ENCODE assay signal across 16 mouse cellular contexts in the genomic region with DNA sequence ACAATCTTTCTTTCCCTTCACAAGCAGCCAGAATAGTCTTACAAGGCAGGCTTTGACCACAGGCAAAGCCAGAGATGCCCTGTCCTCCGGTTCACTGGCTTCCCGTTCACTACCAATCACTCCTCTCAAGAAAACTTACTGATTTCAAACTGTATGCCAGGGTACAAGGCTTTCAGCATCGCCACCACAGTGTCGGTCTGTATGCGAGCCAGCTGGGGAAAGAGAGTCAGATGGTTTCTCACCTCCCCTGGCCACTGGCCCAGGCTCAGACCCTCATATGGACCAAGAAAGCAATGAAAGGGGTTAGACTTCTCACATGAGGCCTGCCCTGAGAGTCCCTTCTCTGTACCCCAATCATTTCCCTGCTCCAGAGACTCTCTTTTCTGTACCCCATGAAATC. TPM values are rescaled to one million over a fixed set of nuclear protein-coding genes. Genes with fewer than 3 reads are reported as not detected.
DNase-seq lines count a peak whose midpoint lies in the region; ATAC-seq and TF ChIP-seq lines count a peak whose summit lies in the region.
"Had no signal": no experiment of that assay in that cellular context is flagged by ENCODE, and none has a peak within 500 bp of the region (broad histone marks: within the 10 kb centered on the region; RNA-seq: fewer than 3 reads in every experiment).

No protein-coding gene starts in this region.

- H3K36me3 ChIP-seq in kidney, embryonic 15.5 days: peaks cover 49% of the 10 kb centered on the region
- H3K36me3 ChIP-seq in G1E (replicated peaks): peaks cover 74% of the 10 kb centered on the region
- H3K36me3 ChIP-seq in limb, embryonic 12.5 days: peaks cover 64% of the 10 kb centered on the region

- H3K9ac ChIP-seq in kidney, embryonic 15.5 days: no peak overlapping the region
- H3K9ac ChIP-seq in limb, embryonic 12.5 days (replicated peaks): 0 out of 2 replicates have a peak overlapping the region, but pooled peaks have one; percentile 6
- H3K9ac ChIP-seq: forebrain, embryonic 13.5 days; hindbrain, embryonic 15.5 days had no signal

- intact Hi-C loops in heart, postnatal 10 days (cut with DNase I): loop anchor here (5.0 kb wide), 1 partner anchor 49 kb away; no protein-coding TSS in a partner anchor

- no peaks in the 10 kb centered on the region for H3K9me3 ChIP-seq in kidney, embryonic 15.5 days (replicated peaks)
- no peaks in the 10 kb centered on the region for H3K9me3 ChIP-seq in G1E (replicated peaks)
- H3K9me3 ChIP-seq in limb, embryonic 12.5 days: no peaks in the 10 kb centered on the region
- H3K9me3 ChIP-seq: forebrain, embryonic 13.5 days; hindbrain, embryonic 15.5 days had no signal

- WGBS in kidney, embryonic 15.5 days: 91% methylated on average over 5 of the region's 5 CpGs
- 89% methylated on average over 5 of the region's 5 CpGs for WGBS in limb, embryonic 12.5 days

- TF ChIP-seq CTCF in G1E (IDR thresholded peaks at IDR 0.05; ENCODE audit: low read depth, low read length): no peak

- H3K4me2 ChIP-seq in kidney, embryonic 15.5 days: no peak overlapping the region
- no peak overlapping the region for H3K4me2 ChIP-seq in limb, embryonic 12.5 days
- H3K4me2 ChIP-seq: forebrain, embryonic 13.5 days; hindbrain, embryonic 15.5 days had no signal

- H3K27ac ChIP-seq in kidney, embryonic 15.5 days: 0 out of 2 replicates have a peak overlapping the region, but pooled peaks have one; percentile 15
- H3K27ac ChIP-seq in limb, embryonic 12.5 days: no peak overlapping the region
- H3K27ac ChIP-seq: forebrain, embryonic 13.5 days; hindbrain, embryonic 15.5 days had no signal

- peak; percentile 84 for DNase-seq in heart, adult 11 months
- DNase-seq in heart, postnatal 10 days: no peak
- no peak for DNase-seq in kidney, postnatal 10 days
- no peak for DNase-seq in G1E (ENCODE audit: low spot score)
- DNase-seq in frontal cortex, postnatal 25 days (ENCODE audit: low spot score in 2 of 2): no peak
- no peak for DNase-seq in right cerebral cortex, postnatal 10 days (ENCODE audit: low spot score in 2 of 2)
- DNase-seq: B cell, adult 2 months; cerebellum, adult 18-20 months; gastrocnemius, postnatal 14 days; left cerebral cortex, postnatal 4 days; thymus, postnatal 14 days had no signal

- no peaks in the 10 kb centered on the region for H3K27me3 ChIP-seq in kidney, embryonic 15.5 days
- H3K27me3 ChIP-seq in G1E (ENCODE audit: insufficient read depth, low read length): no peaks in the 10 kb centered on the region
- H3K27me3 ChIP-seq in limb, embryonic 12.5 days: no peaks in the 10 kb centered on the region
- H3K27me3 ChIP-seq: forebrain, embryonic 13.5 days; hindbrain, embryonic 15.5 days had no signal

- H3K4me3 ChIP-seq in kidney, embryonic 15.5 days (replicated peaks): 0 out of 2 replicates have a peak overlapping the region, but pooled peaks have one; percentile 6
- peak overlapping the region; percentile 85 for H3K4me3 ChIP-seq in G1E (ENCODE audit: low read depth, low read length)
- peak overlapping the region; percentile 5; the same call in 1 of the 2 replicates for H3K4me3 ChIP-seq in limb, embryonic 12.5 days (replicated peaks)
- H3K4me3 ChIP-seq: forebrain, embryonic 13.5 days; hindbrain, embryonic 15.5 days had no signal

- peaks cover 33% of the 10 kb centered on the region for H3K4me1 ChIP-seq in kidney, embryonic 15.5 days
- H3K4me1 ChIP-seq in G1E (ENCODE audit: insufficient read depth, low read depth, low read length): peaks cover 75% of the 10 kb centered on the region
- peaks cover 30% of the 10 kb centered on the region for H3K4me1 ChIP-seq in limb, embryonic 12.5 days (replicated peaks)

- no peak for ATAC-seq in kidney, embryonic 15.5 days (replicated peaks; ENCODE audit: low FRiP score)
- no peak for ATAC-seq in G1E (ENCODE audit: extremely low read depth, insufficient number of reproducible peaks, low FRiP score, poor library complexity, severe bottlenecking)
- no peak for ATAC-seq in limb, embryonic 12.5 days (ENCODE audit: insufficient number of reproducible peaks, insufficient read depth, low FRiP score, low TSS enrichment, low read depth)
- ATAC-seq: forebrain, embryonic 13.5 days; midbrain, embryonic 16.5 days had no signal

RNA-seq across cellular contexts. Expression of a gene that starts 2.5 kb away (rescaled TPM):
- total RNA-seq in heart, postnatal 10 days (2021): 10 to 100 TPM; 54.2 to 55.2 TPM
- polyA plus RNA-seq in kidney, embryonic 15.5 days (2015; fragmentation: Nextera tagmentation; extraction: Ambion mirVana): 126 and 145 TPM in 2 replicates
- total RNA-seq in G1E (2014; fragmentation: Nextera tagmentation) (82.7 and 175 TPM in 2 replicates), G1E (2017) (108 and 148 TPM in 2 replicates)
- polyA plus RNA-seq in G1E (2012): 86.9 and 90.1 TPM in 2 replicates
- 123 and 125 TPM in 2 replicates for polyA plus RNA-seq in limb, embryonic 12.5 days (2016; fragmentation: Nextera tagmentation; extraction: Ambion mirVana)

RNA-seq across cellular contexts. Expression of a gene that starts 7.0 kb away (rescaled TPM):
- 10 to 100 TPM; 54.1 to 57.9 TPM for total RNA-seq in heart, postnatal 10 days (2021)
- 390 and 426 TPM in 2 replicates for polyA plus RNA-seq in kidney, embryonic 15.5 days (2015; fragmentation: Nextera tagmentation; extraction: Ambion mirVana)
- 227 and 235 TPM in 2 replicates for total RNA-seq in G1E (2014; fragmentation: Nextera tagmentation)
- 240 and 251 TPM in 2 replicates for total RNA-seq in G1E (2017)
- polyA plus RNA-seq in G1E (2012): 762 and 998 TPM in 2 replicates
- 429 and 481 TPM in 2 replicates for polyA plus RNA-seq in limb, embryonic 12.5 days (2016; fragmentation: Nextera tagmentation; extraction: Ambion mirVana)

RNA-seq across cellular contexts. Expression of a gene that starts 15.7 kb away (rescaled TPM):
- 10 to 100 TPM; 21.1 to 25.2 TPM for total RNA-seq in heart, postnatal 10 days (2021)
- polyA plus RNA-seq in kidney, embryonic 15.5 days (2015; fragmentation: Nextera tagmentation; extraction: Ambion mirVana): 41.7 and 46.7 TPM in 2 replicates
- 33.6 and 36.5 TPM in 2 replicates for total RNA-seq in G1E (2014; fragmentation: Nextera tagmentation)
- total RNA-seq in G1E (2017): 11.8 and 12.3 TPM in 2 replicates
- polyA plus RNA-seq in G1E (2012): 6.5 and 6.8 TPM in 2 replicates
- 38.1 and 38.6 TPM in 2 replicates for polyA plus RNA-seq in limb, embryonic 12.5 days (2016; fragmentation: Nextera tagmentation; extraction: Ambion mirVana)

RNA-seq across cellular contexts. Expression of a gene that starts 20.0 kb away (rescaled TPM):
- total RNA-seq in heart, postnatal 10 days (2021): 10 to 100 TPM; 22.4 to 22.8 TPM
- polyA plus RNA-seq in kidney, embryonic 15.5 days (2015; fragmentation: Nextera tagmentation; extraction: Ambion mirVana): 30.4 and 32.9 TPM in 2 replicates
- total RNA-seq in G1E (2014; fragmentation: Nextera tagmentation) (13.6 and 15.7 TPM in 2 replicates), G1E (2017) (26.4 and 27.0 TPM in 2 replicates)
- 6.7 and 7.7 TPM in 2 replicates for polyA plus RNA-seq in G1E (2012)
- 28.9 and 30.7 TPM in 2 replicates for polyA plus RNA-seq in limb, embryonic 12.5 days (2016; fragmentation: Nextera tagmentation; extraction: Ambion mirVana)

RNA-seq across cellular contexts. Expression of a gene that starts 21.4 kb away (rescaled TPM):
- 10 to 100 TPM; 14.2 to 17.6 TPM for total RNA-seq in heart, postnatal 10 days (2021)
- 6.6 and 8.8 TPM in 2 replicates for polyA plus RNA-seq in kidney, embryonic 15.5 days (2015; fragmentation: Nextera tagmentation; extraction: Ambion mirVana)
- total RNA-seq in G1E (2014; fragmentation: Nextera tagmentation) (9.5 and 19.3 TPM in 2 replicates), G1E (2017) (6.3 TPM in 2 replicates)
- polyA plus RNA-seq in G1E (2012): 35.8 and 40.9 TPM in 2 replicates
- 7.9 and 8.1 TPM in 2 replicates for polyA plus RNA-seq in limb, embryonic 12.5 days (2016; fragmentation: Nextera tagmentation; extraction: Ambion mirVana)

Comparison
In these comparisons a context has a peak if more than half of its experiments do, and no peak if none do; other contexts are left out.
1. H3K4me3 ChIP-seq: peak in every context shown above with its lines; median percentile 85 in G1E; 6 in kidney, embryonic 15.5 days; 5 in limb, embryonic 12.5 days.